Mouse (Mus musculus) liver, adult 2 months (tissue): ENCODE data around the gene A3galt2. TPM values are rescaled to one million over a fixed set of nuclear protein-coding genes. Genes with fewer than 3 reads are reported as not detected.

Experiments
- DNase-seq: peaks from one replicate; pipeline ENCODE4 v3.0.0-alpha.2; 2011; ENCODE audit warnings: low read depth, low spot score; ENCODE audit errors: extremely low read depth
- H3K27ac ChIP-seq: fragments of 200-500 bp; replicated peaks from 2 replicates; pipeline ENCODE4 v1.5.1; 2012; ENCODE audit warnings: low read depth, mild to moderate bottlenecking, control low read depth, inconsistent platforms, low read length; ENCODE audit not compliant: insufficient read depth
- H3K27me3 ChIP-seq: fragments of 200-500 bp; 2 replicates; pipeline ENCODE4 v1.6.1; 2012; ENCODE audit warnings: mild to moderate bottlenecking, moderate library complexity, low read length, inconsistent platforms; ENCODE audit not compliant: control insufficient read depth, insufficient read depth
- H3K36me3 ChIP-seq: fragments of 200-500 bp; 2 replicates; pipeline ENCODE4 v1.6.1; 2012; ENCODE audit warnings: low read length, inconsistent platforms; ENCODE audit not compliant: control insufficient read depth, insufficient read depth
- H3K4me1 ChIP-seq: fragments of 200-500 bp; 2 replicates; pipeline ENCODE4 v1.6.1; 2011; ENCODE audit warnings: low read length; ENCODE audit not compliant: control insufficient read depth, insufficient read depth
- H3K4me3 ChIP-seq: fragments of 200-500 bp; 2 replicates; pipeline ENCODE4 v1.5.1; 2011; ENCODE audit warnings: low read depth, mild to moderate bottlenecking, control low read depth, low read length, moderate library complexity; ENCODE audit not compliant: insufficient read depth
- H3K79me2 ChIP-seq: fragments of 200-500 bp; 2 replicates; pipeline ENCODE4 v1.6.1; 2012; ENCODE audit warnings: inconsistent platforms, mild to moderate bottlenecking, low read length, moderate library complexity; ENCODE audit not compliant: control insufficient read depth, insufficient read depth
- H3K9ac ChIP-seq: fragments of 200-500 bp; 2 replicates; pipeline ENCODE4 v1.6.1; 2012; ENCODE audit warnings: low read depth, mild to moderate bottlenecking, control low read depth, inconsistent platforms, low read length
- CTCF ChIP-seq: fragments of 200-500 bp; IDR thresholded peaks from 2 replicates; pipeline ENCODE4 v1.5.1; 2011; ENCODE audit warnings: low read depth, low read length, control low read depth
- POLR2A ChIP-seq: fragments of 200-500 bp; IDR thresholded peaks from 2 replicates; pipeline ENCODE4 v1.6.1; 2011; ENCODE audit warnings: low read length, control low read depth; ENCODE audit not compliant: insufficient read depth; ENCODE audit errors: extremely low read depth
- WGBS: fragments of 180-500 bp; shearing (Covaris S2); methylation state at CpG from one replicate; pipeline ENCODE4 v1.1.7; 2018; 5-methylcytosine and 5-hydroxymethylcytosine counted together
- polyA plus RNA-seq: library from polyadenylated mRNA; depleted of rRNA; stranded (reverse); fragments of >200 nt; gene quantifications from 2 replicates; pipeline ENCODE4 v1.2.3, GENCODE M21; 2012
- total RNA-seq: library from RNA; depleted of rRNA; stranded (reverse); fragments of >200 nt; gene quantifications from 2 replicates; pipeline ENCODE4 v1.2.3, GENCODE M21; 2014

The A3galt2 gene
- total and polyA plus RNA-seq, 2 experiments = under 0.01 to 0.02 TPM

DNA sequence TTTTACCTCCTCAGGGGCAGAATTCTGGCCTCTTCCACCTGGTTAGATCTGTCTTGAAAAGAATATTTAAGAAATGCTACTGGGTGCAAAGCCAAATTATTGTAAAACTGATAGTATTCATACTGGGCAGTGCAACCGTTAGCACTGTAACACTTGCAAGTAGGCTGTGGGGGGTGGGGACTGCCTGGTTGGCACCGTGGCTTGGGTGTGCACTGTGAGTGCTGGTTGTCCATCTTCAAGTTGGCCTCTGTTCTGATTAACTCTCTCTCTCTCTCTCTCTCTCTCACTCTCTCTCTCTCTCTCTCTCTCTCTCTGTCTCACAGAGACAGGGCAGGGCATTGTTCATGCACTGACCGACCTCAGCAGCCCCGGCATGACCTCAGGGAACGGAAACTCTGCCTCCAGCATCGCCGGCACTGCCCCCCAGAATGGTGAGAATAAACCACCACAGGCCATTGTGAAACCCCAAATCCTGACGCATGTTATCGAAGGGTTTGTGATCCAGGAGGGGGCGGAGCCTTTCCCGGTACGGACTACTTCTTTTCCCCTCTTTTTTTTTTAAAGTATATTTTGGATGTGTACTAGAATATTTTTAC, 12.0 kb upstream of the A3galt2 start:
- no peak overlapping the region for H3K4me3 ChIP-seq
- no peak for TF ChIP-seq CTCF
- no peak for TF ChIP-seq POLR2A
- H3K27me3 ChIP-seq = no peaks in the 10 kb centered on the region
- H3K27ac ChIP-seq = no peak overlapping the region
- H3K4me1 ChIP-seq = peaks cover 4% of the 10 kb centered on the region
- H3K36me3 ChIP-seq = peaks cover 19% of the 10 kb centered on the region
- DNase-seq = no peak
- no peak overlapping the region for H3K9ac ChIP-seq
- 76% methylated on average over 12 of the region's 12 CpGs for WGBS
- peaks cover 9% of the 10 kb centered on the region for H3K79me2 ChIP-seq

DNA sequence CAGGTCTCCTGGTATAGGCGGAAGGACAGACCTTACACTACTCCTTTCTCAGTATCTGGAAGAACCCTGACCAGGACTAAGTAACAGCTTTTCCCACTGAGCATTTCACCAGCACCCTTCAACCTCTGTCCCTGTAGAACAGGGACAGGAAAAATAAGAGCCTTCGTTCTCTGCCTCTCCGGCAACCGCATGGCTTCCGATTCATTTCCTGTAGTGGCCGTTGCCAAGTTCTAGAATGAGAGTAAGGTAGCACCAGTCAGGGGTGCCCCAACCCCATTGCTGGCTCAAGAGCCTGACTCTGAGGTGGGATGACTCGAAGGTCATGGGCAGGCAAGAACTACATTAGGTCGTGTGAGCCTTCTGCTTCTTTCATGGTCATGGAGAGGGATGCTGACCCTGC, 10.0 kb upstream of the A3galt2 start:
- peaks cover 4% of the 10 kb centered on the region for H3K4me1 ChIP-seq
- H3K27me3 ChIP-seq = no peaks in the 10 kb centered on the region
- no peak overlapping the region for H3K27ac ChIP-seq
- no peak overlapping the region for H3K4me3 ChIP-seq
- WGBS = 81% methylated on average over 8 of the region's 8 CpGs
- DNase-seq = no peak
- no peak overlapping the region for H3K9ac ChIP-seq
- H3K36me3 ChIP-seq = peaks cover 29% of the 10 kb centered on the region
- TF ChIP-seq POLR2A = no peak
- no peak for TF ChIP-seq CTCF
- peaks cover 5% of the 10 kb centered on the region; the same call in 1 of the 2 replicates for H3K79me2 ChIP-seq

GRCm38 (mm10) chr4:128747614-128748270, 7.4 kb upstream of the A3galt2 start:
- H3K27ac ChIP-seq = no peak overlapping the region
- H3K4me3 ChIP-seq = no peak overlapping the region
- no peaks in the 10 kb centered on the region for H3K27me3 ChIP-seq
- 88% methylated on average over 22 of the region's 22 CpGs for WGBS
- TF ChIP-seq CTCF (no peak), POLR2A (no peak)
- no peaks in the 10 kb centered on the region for H3K4me1 ChIP-seq
- H3K79me2 ChIP-seq = 0 out of 2 replicates have a peak, but pooled peaks cover under 1% of the 10 kb centered on the region
- peaks cover 42% of the 10 kb centered on the region for H3K36me3 ChIP-seq
- H3K9ac ChIP-seq = no peak overlapping the region
- no peak for DNase-seq

DNA sequence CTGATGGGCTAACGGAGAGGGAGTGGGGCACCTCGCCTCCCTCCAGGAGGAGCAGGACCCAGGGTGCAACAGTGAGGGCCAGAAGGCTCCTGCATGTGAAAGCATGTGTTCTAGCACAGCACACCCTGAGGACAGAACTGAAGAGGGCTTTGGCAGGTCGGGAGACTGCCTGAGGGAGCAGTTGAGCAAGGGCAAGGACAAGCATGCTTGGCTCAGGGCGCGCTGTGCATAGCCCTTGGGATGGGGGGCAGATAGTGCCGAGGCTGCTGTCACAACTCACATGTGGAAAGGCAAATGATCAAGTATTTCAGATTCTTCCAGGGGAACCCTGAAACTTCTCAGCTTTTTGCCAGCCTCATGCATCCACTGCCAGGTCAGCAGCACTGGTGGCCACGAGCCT, 6.9 kb upstream of the A3galt2 start:
- no peak for DNase-seq
- WGBS = 90% methylated on average over 7 of the region's 7 CpGs
- H3K27me3 ChIP-seq = no peaks in the 10 kb centered on the region
- no peaks in the 10 kb centered on the region for H3K4me1 ChIP-seq
- H3K27ac ChIP-seq = no peak overlapping the region
- H3K4me3 ChIP-seq = no peak overlapping the region
- TF ChIP-seq POLR2A (no peak), CTCF (no peak)
- peaks cover 42% of the 10 kb centered on the region for H3K36me3 ChIP-seq
- no peak overlapping the region for H3K9ac ChIP-seq
- no peaks in the 10 kb centered on the region for H3K79me2 ChIP-seq

- no peak for DNase-seq
- WGBS = 79% methylated on average over 5 of the region's 5 CpGs
Measured at GRCm38 (mm10) chr4:128751006-128751405, 4.2 kb upstream of the A3galt2 start.

DNA sequence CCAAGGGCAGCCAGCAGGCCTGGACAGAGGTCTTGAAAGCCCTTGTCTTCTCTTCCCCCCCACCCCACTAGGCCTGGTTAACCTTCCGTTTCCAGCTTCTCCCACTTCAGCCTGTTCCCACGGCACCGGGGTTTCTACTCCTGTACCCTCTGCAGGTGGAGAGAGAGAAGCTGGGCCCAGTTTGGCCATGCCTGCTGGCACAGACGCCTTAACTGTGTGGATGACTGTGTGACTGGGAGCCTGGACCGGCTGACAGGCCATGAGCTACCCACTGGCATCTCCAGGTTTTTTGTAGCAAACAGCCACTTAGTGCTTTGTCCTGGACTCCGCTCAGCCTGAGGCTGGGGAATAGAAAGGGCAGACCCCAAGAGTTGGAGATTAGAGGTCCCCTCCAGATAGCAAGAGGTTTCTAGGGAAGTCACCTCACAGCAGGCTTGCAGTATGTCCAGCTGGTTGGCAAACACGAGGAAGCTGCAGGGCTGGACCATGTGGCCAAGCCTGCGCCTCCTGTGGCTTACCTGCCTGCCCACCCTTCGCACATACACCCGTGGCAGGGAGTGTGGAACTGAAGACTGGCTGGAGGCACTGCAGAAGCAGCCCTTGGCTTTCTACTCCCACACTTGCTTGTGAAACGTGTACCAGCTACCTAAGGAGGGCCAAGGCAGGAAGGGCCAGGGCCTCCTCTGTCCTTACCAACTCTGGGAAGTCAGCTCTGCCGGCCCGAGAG, 3.0 kb upstream of the A3galt2 start:
- H3K36me3 ChIP-seq = peaks cover 31% of the 10 kb centered on the region
- no peak for TF ChIP-seq POLR2A
- no peak for TF ChIP-seq CTCF
- no peak overlapping the region for H3K9ac ChIP-seq
- no peaks in the 10 kb centered on the region for H3K27me3 ChIP-seq
- no peak for DNase-seq
- no peak overlapping the region for H3K4me3 ChIP-seq
- no peaks in the 10 kb centered on the region for H3K4me1 ChIP-seq
- H3K79me2 ChIP-seq = no peaks in the 10 kb centered on the region
- WGBS = 90% methylated on average over 13 of the region's 13 CpGs
- no peak overlapping the region for H3K27ac ChIP-seq

More at GRCm38 (mm10) chr4:128751006-128751405, 4.2 kb upstream of the A3galt2 start:
- Histone ChIP-seq H3K27me3 (no peaks in the 10 kb centered on the region), H3K36me3 (peaks cover 38% of the 10 kb centered on the region), H3K27ac (no peak overlapping the region), H3K9ac (no peak overlapping the region), H3K4me1 (no peaks in the 10 kb centered on the region), H3K4me3 (no peak overlapping the region), H3K79me2 (no peaks in the 10 kb centered on the region)
- TF ChIP-seq POLR2A = no peak
- TF ChIP-seq CTCF = peak; percentile 32
